Mouse (Mus musculus) olfactory bulb, adult 2 months (tissue): ENCODE results near the gene Ska2. TPM values are rescaled to one million over a fixed set of nuclear protein-coding genes. Genes with fewer than 3 reads are reported as not detected.
A peak's percentile ranks its signal among the peaks of the same experiment; 100 is the strongest.

ENCODE experiments used
- H3K27ac ChIP-seq: fragments of 200-500 bp; 2 replicates; pipeline ENCODE4 v1.5.1; 2012; ENCODE audit warnings: low read depth, low read length; ENCODE audit not compliant: insufficient read depth
- H3K4me1 ChIP-seq: fragments of 200-500 bp; 2 replicates; pipeline ENCODE4 v1.6.1; 2012; ENCODE audit warnings: low read length; ENCODE audit not compliant: control insufficient read depth, insufficient read depth
- H3K4me3 ChIP-seq: fragments of 200-500 bp; 2 replicates; pipeline ENCODE4 v1.5.1; 2012; ENCODE audit warnings: mild to moderate bottlenecking, low read depth, low read length, moderate library complexity; ENCODE audit not compliant: insufficient read depth
- CTCF ChIP-seq: fragments of 200-500 bp; IDR thresholded peaks from 2 replicates; pipeline ENCODE4 v1.5.1; 2012; ENCODE audit warnings: low read depth, mild to moderate bottlenecking, low read length, moderate library complexity; ENCODE audit not compliant: insufficient read depth
- POLR2A ChIP-seq: fragments of 200-500 bp; IDR thresholded peaks from 2 replicates; pipeline ENCODE4 v1.6.1; 2012; ENCODE audit warnings: mild to moderate bottlenecking, low read depth, low read length, moderate library complexity; ENCODE audit not compliant: insufficient read depth
- WGBS: fragments of 180-500 bp; shearing (Covaris S2); methylation state at CpG from one replicate; pipeline ENCODE4 v1.1.7; 2018; 5-methylcytosine and 5-hydroxymethylcytosine counted together
- polyA plus RNA-seq: library from polyadenylated mRNA; stranded (reverse); fragments of >200 nt; gene quantifications from 2 replicates; pipeline ENCODE4 v1.2.4, GENCODE M21; 2012; ENCODE audit warnings: low replicate concordance; ENCODE audit not compliant: missing spikeins, insufficient read depth, insufficient read length

Ska2 gene
- not detected in 2 replicates for polyA plus RNA-seq

GRCm38 (mm10) chr11:87108755-87109518, at the start of gene Ska2:
TSS of gene Ska2 (plus strand) at chr11:87109234.
- peak within 1 kb of the TSS; percentile 65 for H3K27ac ChIP-seq
- under 1% methylated on average over 40 of the region's 40 CpGs for WGBS
- TF ChIP-seq POLR2A, result 0 out of 2 replicates have a peak, but pooled peaks have one; percentile 9
- TF ChIP-seq CTCF, result no peak
- no peaks in the 10 kb centered on the region for H3K4me1 ChIP-seq
- peak within 1 kb of the TSS; percentile 88 for H3K4me3 ChIP-seq

GRCm38 (mm10) chr11:87060410-87060809, 48.6 kb upstream of the Ska2 start:
- TF ChIP-seq CTCF (no peak), POLR2A (no peak)
- H3K4me1 ChIP-seq, result peaks cover 3% of the 10 kb centered on the region
- no peak overlapping the region for H3K27ac ChIP-seq
- WGBS, result 96% methylated on average over 2 of the region's 2 CpGs
- no peak overlapping the region for H3K4me3 ChIP-seq

- no peak overlapping the region for H3K27ac ChIP-seq
- 77% methylated on average over 3 of the region's 3 CpGs for WGBS
- TF ChIP-seq POLR2A (no peak), CTCF (no peak)
- no peak overlapping the region for H3K4me3 ChIP-seq
- H3K4me1 ChIP-seq, result peaks cover 3% of the 10 kb centered on the region
Observed at GRCm38 (mm10) chr11:87062087-87062486, 46.9 kb upstream of the Ska2 start.

GRCm38 (mm10) chr11:87073343-87073865, 35.6 kb upstream of the Ska2 start:
- WGBS, result under 1% methylated on average over 24 of the region's 24 CpGs

GRCm38 (mm10) chr11:87073866-87074440, 35.1 kb upstream of the Ska2 start, which contains the start of gene Gdpd1:
TSS of gene Gdpd1 (minus strand) at chr11:87074062.
- WGBS, result under 1% methylated on average over 43 of the region's 43 CpGs
- Histone ChIP-seq H3K4me1 (peaks cover 6% of the 10 kb centered on the region; the same call in 1 of the 2 replicates), H3K4me3 (peak within 1 kb of the TSS; percentile 71), H3K27ac (peak within 1 kb of the TSS; percentile 90)
- peak; percentile 97 for TF ChIP-seq POLR2A
- peak; percentile 5 for TF ChIP-seq CTCF

More at GRCm38 (mm10) chr11:87073343-87073865, 35.6 kb upstream of the Ska2 start:
- no peak for TF ChIP-seq POLR2A
- TF ChIP-seq CTCF, result peak; percentile 5
- H3K27ac ChIP-seq, result peak overlapping the region; percentile 90
- H3K4me3 ChIP-seq, result peak overlapping the region; percentile 71
- peaks cover 6% of the 10 kb centered on the region; the same call in 1 of the 2 replicates for H3K4me1 ChIP-seq

GRCm38 (mm10) chr11:87083712-87084111, 25.3 kb upstream of the Ska2 start:
- H3K4me1 ChIP-seq, result peaks cover 18% of the 10 kb centered on the region
- WGBS, result 61% methylated on average over 1 of the region's 1 CpGs
- H3K27ac ChIP-seq, result no peak overlapping the region
- TF ChIP-seq CTCF, result no peak
- no peak for TF ChIP-seq POLR2A
- H3K4me3 ChIP-seq, result no peak overlapping the region

- TF ChIP-seq POLR2A (no peak), CTCF (no peak)
- Histone ChIP-seq H3K4me3 (peak overlapping the region; percentile 88; the same call in 1 of the 2 replicates), H3K27ac (no peak overlapping the region), H3K4me1 (peaks cover 13% of the 10 kb centered on the region)
- 87% methylated on average over 13 of the region's 13 CpGs for WGBS
Observed at GRCm38 (mm10) chr11:87085461-87085860, 23.6 kb upstream of the Ska2 start.

GRCm38 (mm10) chr11:87086290-87086984, 22.6 kb upstream of the Ska2 start, which contains the start of gene Smg8:
TSS of gene Smg8 (minus strand) at chr11:87086774.
- peak; percentile 68 for TF ChIP-seq POLR2A
- no peak for TF ChIP-seq CTCF
- WGBS, result 1% methylated on average over 43 of the region's 43 CpGs
- Histone ChIP-seq H3K27ac (peak within 1 kb of the TSS; percentile 23; the same call in 1 of the 2 replicates), H3K4me1 (peaks cover 13% of the 10 kb centered on the region), H3K4me3 (peak within 1 kb of the TSS; percentile 88)
